Mouse (Mus musculus): Measurements from ENCODE around the gene Palmd.

Gene Palmd

GRCm38 (mm10) chr3:116960414-116960813 lies 8.4 kb downstream of the Palmd start:
- no peak for DNase-seq (ENCODE audit: low read depth, low spot score)

- DNase-seq (ENCODE audit: low read depth, low spot score) = no peak
Measured at GRCm38 (mm10) chr3:116955061-116955460, 13.7 kb downstream of the Palmd start.

- no peak for DNase-seq (ENCODE audit: low read depth, low spot score)
Measured at GRCm38 (mm10) chr3:116953366-116953765, 15.4 kb downstream of the Palmd start.

GRCm38 (mm10) chr3:116952242-116952899 lies 16.4 kb downstream of the Palmd start:
- DNase-seq (ENCODE audit: low read depth, low spot score) = no peak

- DNase-seq (ENCODE audit: low read depth, low spot score) = no peak
Measured at GRCm38 (mm10) chr3:116951489-116951888, 17.3 kb downstream of the Palmd start.

- DNase-seq (ENCODE audit: low read depth, low spot score) = no peak
Measured at GRCm38 (mm10) chr3:116950665-116951115, 18.1 kb downstream of the Palmd start.

- DNase-seq (ENCODE audit: low read depth, low spot score) = no peak
Measured at GRCm38 (mm10) chr3:116946476-116946875, 22.3 kb downstream of the Palmd start.

GRCm38 (mm10) chr3:116943422-116943821 lies 25.4 kb downstream of the Palmd start:
- no peak for DNase-seq (ENCODE audit: low read depth, low spot score)

- DNase-seq (ENCODE audit: low read depth, low spot score) = no peak
Measured at GRCm38 (mm10) chr3:116942751-116943150, 26.0 kb downstream of the Palmd start.

GRCm38 (mm10) chr3:116941559-116942117 lies 27.1 kb downstream of the Palmd start:
- no peak for DNase-seq (ENCODE audit: low read depth, low spot score)

- DNase-seq (ENCODE audit: low read depth, low spot score) = no peak
Measured at GRCm38 (mm10) chr3:116940804-116941558, 27.8 kb downstream of the Palmd start.

GRCm38 (mm10) chr3:116936934-116937691 lies 31.7 kb downstream of the Palmd start:
- DNase-seq (ENCODE audit: low read depth, low spot score) = no peak

GRCm38 (mm10) chr3:116933158-116933557 lies 35.6 kb downstream of the Palmd start:
- DNase-seq (ENCODE audit: low read depth, low spot score) = no peak

- DNase-seq (ENCODE audit: low read depth, low spot score) = no peak
Measured at GRCm38 (mm10) chr3:116928994-116929393, 39.8 kb downstream of the Palmd start.

GRCm38 (mm10) chr3:116923042-116923441 lies 45.7 kb downstream of the Palmd start:
- no peak for DNase-seq (ENCODE audit: low read depth, low spot score)

- DNase-seq (ENCODE audit: low read depth, low spot score) = no peak
Measured at GRCm38 (mm10) chr3:116921535-116921934, 47.3 kb downstream of the Palmd start.

- DNase-seq (ENCODE audit: low read depth, low spot score) = no peak
Measured at GRCm38 (mm10) chr3:116917016-116917415, 51.8 kb downstream of the Palmd start.

- no peak for DNase-seq (ENCODE audit: low read depth, low spot score)
Measured at GRCm38 (mm10) chr3:116914931-116915330, 53.9 kb downstream of the Palmd start.

GRCm38 (mm10) chr3:116914374-116914773 lies 54.4 kb downstream of the Palmd start:
- DNase-seq (ENCODE audit: low read depth, low spot score) = no peak

GRCm38 (mm10) chr3:116906596-116906995 lies 62.2 kb downstream of the Palmd start:
- no peak for DNase-seq (ENCODE audit: low read depth, low spot score)

- no peak for DNase-seq (ENCODE audit: low read depth, low spot score)
Measured at GRCm38 (mm10) chr3:116905898-116906297, 62.9 kb downstream of the Palmd start.

- peak; percentile 61 for DNase-seq (ENCODE audit: low read depth, low spot score)
Measured at GRCm38 (mm10) chr3:116904158-116904557, 64.6 kb downstream of the Palmd start.

All from forelimb bud, embryonic 11.5 days (tissue).